Mouse (Mus musculus) liver, embryonic 14.5 days (tissue): Measurements from ENCODE around the gene Ccdc43. TPM values are rescaled to one million over a fixed set of nuclear protein-coding genes. Genes with fewer than 3 reads are reported as not detected.

Experiments
- ATAC-seq: fragments of 200-750 bp; cut with Nextera tagmentation; 2 replicates; pipeline ENCODE4 v1.8.0; 2017; ENCODE audit warnings: moderate number of reproducible peaks, mild to moderate bottlenecking, moderate library complexity; ENCODE audit not compliant: insufficient read depth
- DNase-seq, 3 experiments: peaks; one replicate each; pipeline ENCODE4 v3.0.0-alpha.2; 2012 to 2013; ENCODE audit warnings: low read depth in 3 of 3, low spot score in 3 of 3
- H3K27ac ChIP-seq: fragments of 300-500 bp; sonication (generic); 2 replicates; pipeline ENCODE4 v1.5.1; 2014; ENCODE audit warnings: moderate library complexity, mild to moderate bottlenecking, control low read depth, inconsistent platforms
- H3K27me3 ChIP-seq: fragments of 300-500 bp; sonication (generic); 2 replicates; pipeline ENCODE4 v1.6.1; 2014; ENCODE audit warnings: mild to moderate bottlenecking, low read length, moderate library complexity; ENCODE audit not compliant: control insufficient read depth, insufficient read depth
- H3K36me3 ChIP-seq: fragments of 300-500 bp; sonication (generic); replicated peaks from 2 replicates; pipeline ENCODE4 v1.6.1; 2014; ENCODE audit warnings: low read depth; ENCODE audit not compliant: control insufficient read depth, insufficient read depth
- H3K4me1 ChIP-seq, 2 experiments: fragments of 200-500 bp in 1 of 2; fragments of 300-500 bp in 1 of 2; sonication (generic) in 1 of 2; replicated peaks; 2 replicates each; pipeline ENCODE4 v1.6.1; 2012 to 2014; ENCODE audit warnings: antibody characterized with exemption in 1 of 2, inconsistent platforms in 1 of 2, low read length in 1 of 2; ENCODE audit not compliant: control insufficient read depth in 2 of 2, insufficient read depth in 2 of 2
- H3K4me2 ChIP-seq: fragments of 300-500 bp; sonication (generic); 2 replicates; pipeline ENCODE4 v1.6.1; 2014; ENCODE audit warnings: low read depth, mild to moderate bottlenecking, control low read depth, moderate library complexity
- H3K4me3 ChIP-seq, 2 experiments: fragments of 200-500 bp in 1 of 2; fragments of 300-500 bp in 1 of 2; sonication (generic) in 1 of 2; 2 replicates each; pipeline ENCODE4 v1.5.1; 2012 to 2014; ENCODE audit warnings: low read depth in 2 of 2, low read length in 2 of 2, mild to moderate bottlenecking in 2 of 2, control low read depth in 1 of 2, inconsistent platforms in 1 of 2, moderate library complexity in 1 of 2; ENCODE audit not compliant: insufficient read depth in 1 of 2
- H3K9ac ChIP-seq: fragments of 300-500 bp; sonication (generic); replicated peaks from 2 replicates; pipeline ENCODE4 v1.6.1; 2014; ENCODE audit warnings: mild to moderate bottlenecking, control low read depth, moderate library complexity
- H3K9me3 ChIP-seq: fragments of 300-500 bp; sonication (generic); 2 replicates; pipeline ENCODE4 v1.6.1; 2016; ENCODE audit warnings: low read length, mixed read lengths; ENCODE audit not compliant: control insufficient read depth
- CTCF ChIP-seq: IDR thresholded peaks from 2 replicates; pipeline ENCODE4 v1.5.1; 2016; ENCODE audit warnings: antibody characterized with exemption, low read depth, control low read depth
- EP300 ChIP-seq: IDR thresholded peaks from 2 replicates; pipeline ENCODE4 v1.6.1; 2016; ENCODE audit warnings: antibody characterized with exemption, low read depth
- WGBS: fragments of 180-500 bp; shearing (Covaris S2); extraction: QIAGEN DNeasy Blood & Tissue Kit; methylation state at CpG from one replicate; pipeline ENCODE4 v1.1.7; 2014; ENCODE audit not compliant: insufficient replicate concordance; 5-methylcytosine and 5-hydroxymethylcytosine counted together
- polyA plus RNA-seq, 2 experiments: library from polyadenylated mRNA; depleted of rRNA in 1 of 2; stranded (reverse) in 1 of 2; unstranded in 1 of 2; fragments of >200 nt; fragmentation: Nextera tagmentation in 1 of 2; extraction: Ambion mirVana in 1 of 2; gene quantifications; 2 replicates each; pipeline versions ENCODE4 v1.2.1 to v1.2.3; 2012 to 2014

Gene Ccdc43
- polyA plus RNA-seq, 2 experiments, result 7.1 to 14.1 TPM

DNA sequence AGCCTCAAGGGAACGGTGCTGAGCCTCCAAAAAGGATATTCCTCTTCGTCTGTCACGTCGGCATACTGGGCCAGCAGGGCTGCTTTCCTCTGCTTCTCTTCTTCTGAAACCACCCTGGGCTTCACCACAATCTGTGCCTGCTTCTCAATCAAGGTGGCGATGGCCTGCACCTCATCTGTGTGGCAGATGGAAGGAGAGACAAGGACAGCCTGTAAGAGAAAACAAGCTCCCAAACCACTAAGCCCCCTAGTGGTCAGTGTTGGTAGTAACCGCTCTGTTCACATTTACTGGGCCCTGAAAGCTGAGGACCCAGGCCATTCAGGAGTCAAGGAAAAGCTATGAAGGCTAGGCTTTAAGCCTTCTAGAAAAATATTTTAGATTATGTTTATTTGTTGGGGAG is 7.4 kb downstream of the Ccdc43 start:
- ATAC-seq (no peak), DNase-seq (peak; percentile 30 to 46 (median 37))
- Histone ChIP-seq H3K4me3 (no peak overlapping the region), H3K4me1 (no peaks in the 10 kb centered on the region), H3K27ac (no peak overlapping the region), H3K4me2 (no peak overlapping the region), H3K27me3 (no peaks in the 10 kb centered on the region), H3K9me3 (no peaks in the 10 kb centered on the region), H3K9ac (no peak overlapping the region), H3K36me3 (peaks cover 2% of the 10 kb centered on the region)
- TF ChIP-seq CTCF (peak; percentile 88), EP300 (no peak)
- WGBS, result 60% methylated on average over 6 of the region's 6 CpGs

DNA sequence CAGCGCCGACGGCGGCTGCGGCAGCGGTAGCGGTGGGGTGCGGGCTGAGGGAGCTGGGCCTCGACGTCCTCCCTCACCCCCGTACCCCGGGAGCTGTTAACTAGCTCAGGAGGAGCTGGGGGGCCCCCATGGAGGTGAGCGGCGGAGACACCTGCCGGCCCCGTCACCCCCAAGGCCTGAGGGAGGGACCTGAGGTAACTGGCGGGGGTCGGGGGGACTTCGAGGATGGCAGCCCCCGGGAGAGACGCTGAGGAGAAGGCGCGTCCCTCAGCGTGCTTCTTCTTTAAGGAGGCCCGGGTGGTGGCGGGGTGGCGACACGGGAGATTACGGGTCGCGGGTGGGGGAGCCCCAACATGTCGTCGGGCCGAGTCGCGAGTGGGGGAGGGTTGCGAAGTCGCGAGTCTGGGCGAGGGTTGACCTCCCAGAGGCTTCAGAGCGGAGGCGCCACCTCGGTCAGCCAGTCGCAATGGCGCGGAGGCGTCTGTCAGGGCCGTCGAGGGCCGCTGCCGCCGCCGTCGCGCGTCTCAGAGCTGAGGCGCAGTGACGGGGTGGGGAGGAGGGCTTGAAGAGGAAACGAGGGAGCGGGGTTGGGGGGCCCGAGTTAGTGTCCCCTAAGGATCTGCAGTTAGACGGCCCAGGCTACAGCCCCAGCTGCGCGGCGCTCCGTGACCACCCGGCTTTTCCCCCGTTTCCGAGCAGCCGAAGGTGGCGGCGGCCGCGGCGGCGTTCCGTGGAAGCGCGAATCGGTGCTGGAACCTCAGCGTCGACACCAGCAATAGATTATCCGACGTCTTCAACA is 31.7 kb downstream of the Ccdc43 start:
- ATAC-seq (no peak), DNase-seq (no peak)
- Histone ChIP-seq H3K9ac (no peak overlapping the region), H3K9me3 (peaks cover 4% of the 10 kb centered on the region), H3K4me1 (no peaks in the 10 kb centered on the region), H3K27me3 (peaks cover 16% of the 10 kb centered on the region), H3K36me3 (no peaks in the 10 kb centered on the region), H3K27ac (no peak overlapping the region), H3K4me2 (no peak overlapping the region), H3K4me3 (no peak overlapping the region)
- TF ChIP-seq EP300, result no peak
- TF ChIP-seq CTCF, result no peak
- WGBS, result 42% methylated on average over 83 of the region's 84 CpGs

DNA sequence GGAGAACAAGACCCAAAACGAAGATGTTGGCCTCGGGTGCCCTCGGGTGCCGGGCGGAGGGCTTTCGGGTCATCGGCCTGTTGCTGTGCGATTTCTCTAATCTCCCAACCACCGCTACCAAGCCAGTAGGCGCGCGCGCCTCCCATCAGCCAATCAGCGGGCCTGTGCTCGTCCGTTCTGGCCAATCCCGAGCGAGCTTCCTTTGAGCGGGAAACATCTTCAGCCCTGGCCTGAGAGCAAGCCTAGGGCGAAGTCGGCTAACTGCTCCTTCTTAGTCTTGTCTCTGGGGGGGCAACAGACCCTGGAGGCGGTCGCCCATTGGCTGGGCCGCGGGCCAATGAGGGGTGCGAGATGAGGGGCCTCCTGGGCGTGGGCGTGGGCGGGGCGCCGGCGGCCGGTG is 32.4 kb downstream of the Ccdc43 start:
- H3K9ac ChIP-seq, result no peak overlapping the region
- TF ChIP-seq EP300, result no peak
- TF ChIP-seq CTCF, result no peak

DNA sequence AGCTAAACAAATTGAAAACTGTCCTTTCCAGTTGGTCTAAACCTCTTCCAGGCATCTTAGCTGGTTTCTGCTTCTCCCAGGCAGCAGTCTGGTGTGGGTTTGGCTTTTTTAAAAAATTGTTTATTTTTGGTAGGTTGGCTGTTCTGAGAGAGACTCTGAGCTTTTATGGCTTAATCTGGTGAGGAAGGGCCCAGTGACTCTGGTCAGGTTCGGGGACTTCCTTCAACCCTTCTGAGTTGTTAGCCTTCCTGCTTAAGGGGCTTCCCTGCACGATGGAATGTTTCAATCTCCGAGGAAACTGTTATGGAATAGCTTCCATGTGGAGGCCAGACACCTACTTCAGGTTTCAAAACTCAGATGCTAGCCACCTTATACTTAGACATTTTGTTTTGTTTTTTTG is 34.2 kb downstream of the Ccdc43 start, which contains the start of gene Meioc:
Gene Meioc (plus strand): TSS at position 301 of the 400 bp plus-strand sequence.
- Histone ChIP-seq H3K9me3 (peaks cover 4% of the 10 kb centered on the region), H3K27ac (no peak within 1 kb of the TSS), H3K4me1 (no peaks in the 10 kb centered on the region), H3K4me2 (no peak within 1 kb of the TSS), H3K4me3 (no peak within 1 kb of the TSS), H3K9ac (no peak within 1 kb of the TSS), H3K27me3 (peaks cover 16% of the 10 kb centered on the region), H3K36me3 (no peaks in the 10 kb centered on the region)
- no peak for ATAC-seq
- DNase-seq, result no peak
- no peak for TF ChIP-seq CTCF
- no peak for TF ChIP-seq EP300
- 59% methylated on average over 3 of the region's 3 CpGs for WGBS

More for the DNA sequence above, 32.4 kb downstream of the Ccdc43 start:
- Histone ChIP-seq H3K4me3 (no peak overlapping the region), H3K36me3 (no peaks in the 10 kb centered on the region), H3K27ac (no peak overlapping the region), H3K4me2 (no peak overlapping the region), H3K9me3 (peaks cover 4% of the 10 kb centered on the region), H3K27me3 (peaks cover 16% of the 10 kb centered on the region), H3K4me1 (no peaks in the 10 kb centered on the region)
- WGBS, result 42% methylated on average over 33 of the region's 33 CpGs
- DNase-seq (no peak), ATAC-seq (no peak)

DNA sequence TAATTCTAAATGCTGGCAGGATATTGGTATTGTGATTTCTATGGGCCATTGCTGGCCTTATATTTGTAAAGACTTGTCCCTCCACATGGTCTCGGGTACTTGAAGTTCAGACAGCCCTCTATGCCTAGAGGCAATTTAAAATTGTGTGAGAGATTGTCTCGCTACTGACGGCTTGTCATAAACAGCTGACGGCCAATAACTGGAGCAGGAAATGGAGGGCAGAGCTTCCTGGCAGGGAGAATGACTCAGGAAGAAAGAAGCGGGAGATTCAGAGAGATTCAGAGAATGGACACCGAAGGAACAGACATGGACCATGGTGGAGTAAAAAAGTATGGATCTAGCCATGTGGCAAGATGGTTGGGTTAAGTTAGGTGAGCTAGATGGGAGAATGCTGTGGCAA is 40.7 kb downstream of the Ccdc43 start:
- Histone ChIP-seq H3K36me3 (no peaks in the 10 kb centered on the region), H3K27me3 (no peaks in the 10 kb centered on the region), H3K9ac (no peak overlapping the region), H3K27ac (no peak overlapping the region), H3K4me2 (no peak overlapping the region), H3K9me3 (no peaks in the 10 kb centered on the region), H3K4me1 (no peaks in the 10 kb centered on the region), H3K4me3 (no peak overlapping the region)
- ATAC-seq (no peak), DNase-seq (no peak)
- TF ChIP-seq CTCF (no peak), EP300 (no peak)
- WGBS, result 14% methylated on average over 6 of the region's 6 CpGs
